In genomic region chr1:182088844-182089418, GRCm38 (mm10) we compare ENCODE assay signal across 8 mouse cellular contexts. TPM values are rescaled to one million over a fixed set of nuclear protein-coding genes. Genes with fewer than 3 reads are reported as not detected.
DNase-seq lines count a peak whose midpoint lies in the region; ATAC-seq lines count a peak whose summit lies in the region.

No protein-coding gene starts in this region.

- H3K4me1 ChIP-seq in neural tube, embryonic 11.5 days (ENCODE audit: control insufficient read depth, insufficient read depth, low read length) = peaks cover 24% of the 10 kb centered on the region
- peaks cover 45% of the 10 kb centered on the region for H3K4me1 ChIP-seq in heart, embryonic 16.5 days (ENCODE audit: control insufficient read depth, insufficient read depth, low read length)

- no peak overlapping the region for H3K4me2 ChIP-seq in neural tube, embryonic 11.5 days (ENCODE audit: low read depth)
- peak overlapping the region; percentile 3; the same call in 1 of the 2 replicates for H3K4me2 ChIP-seq in heart, embryonic 16.5 days (ENCODE audit: low read depth, low read length)

- WGBS in neural tube, embryonic 11.5 days = 51% methylated on average over 14 of the region's 14 CpGs
- 22% methylated on average over 14 of the region's 14 CpGs for WGBS in heart, embryonic 16.5 days

- no peaks in the 10 kb centered on the region for H3K27me3 ChIP-seq in neural tube, embryonic 11.5 days (ENCODE audit: control insufficient read depth, insufficient read depth, low read length)
- H3K27me3 ChIP-seq in heart, embryonic 16.5 days (ENCODE audit: control insufficient read depth, insufficient read depth, low read length) = no peaks in the 10 kb centered on the region

- H3K9me3 ChIP-seq in neural tube, embryonic 11.5 days (ENCODE audit: control insufficient read depth, low read length) = no peaks in the 10 kb centered on the region
- no peaks in the 10 kb centered on the region for H3K9me3 ChIP-seq in heart, embryonic 16.5 days (replicated peaks; ENCODE audit: control insufficient read depth, low read length)

- 0 out of 2 replicates have a peak overlapping the region, but pooled peaks have one; percentile 27 for H3K27ac ChIP-seq in neural tube, embryonic 11.5 days (ENCODE audit: low read depth, low read length)
- peak overlapping the region; percentile 88 for H3K27ac ChIP-seq in heart, embryonic 16.5 days (ENCODE audit: low read length)

- no peak overlapping the region for H3K9ac ChIP-seq in neural tube, embryonic 11.5 days (ENCODE audit: low read length)
- peak overlapping the region; percentile 52 for H3K9ac ChIP-seq in heart, embryonic 16.5 days (ENCODE audit: low read length)

- no peaks in the 10 kb centered on the region for H3K36me3 ChIP-seq in neural tube, embryonic 11.5 days (ENCODE audit: control insufficient read depth, insufficient read depth, low read length)
- H3K36me3 ChIP-seq in heart, embryonic 16.5 days (ENCODE audit: control insufficient read depth, insufficient read depth) = no peaks in the 10 kb centered on the region

- H3K4me3 ChIP-seq in neural tube, embryonic 11.5 days (ENCODE audit: low read depth, low read length) = no peak overlapping the region
- no peak overlapping the region for H3K4me3 ChIP-seq in heart, embryonic 16.5 days (ENCODE audit: low read length)

- DNase-seq in adrenal gland, adult 2 months = peak; percentile 45
- DNase-seq in adrenal gland, postnatal 25 days = no peak
- DNase-seq in neural tube, embryonic 11.5 days (ENCODE audit: low spot score) = no peak
- DNase-seq in neural tube, embryonic 10.5 days (ENCODE audit: extremely low spot score, low spot score) = no peak
- peak; percentile 57 to 73 for DNase-seq in kidney, postnatal 25 days
- DNase-seq in yolk sac, embryonic 10.5 days (ENCODE audit: low spot score) = peak; percentile 31
- no peak for DNase-seq in ovary, postnatal 36 days (ENCODE audit: low spot score)

- ATAC-seq in neural tube, embryonic 11.5 days (ENCODE audit: insufficient read depth, low FRiP score, low TSS enrichment) = no peak
- ATAC-seq in heart, embryonic 16.5 days (replicated peaks; ENCODE audit: extremely low read depth, insufficient read depth, low FRiP score) = peak; percentile 80

RNA-seq across cellular contexts. Expression of gene Srp9, which starts 35.6 kb away (rescaled TPM):
- 10 to 100 TPM; 46.4 to 64.9 TPM for total RNA-seq in adrenal gland, adult 2 months (2021)
- polyA plus RNA-seq in adrenal gland, adult 2 months (2012; rRNA removed) = 22.7 and 29.6 TPM in 2 replicates
- total RNA-seq in adrenal gland, postnatal 25 days (2021) = 50.7 and 60.9 TPM in 2 replicates
- 151 and 157 TPM in 2 replicates for polyA plus RNA-seq in neural tube, embryonic 11.5 days (2014; fragmentation: Nextera tagmentation; extraction: Ambion mirVana)
- polyA plus RNA-seq in heart, embryonic 16.5 days (2015; fragmentation: Nextera tagmentation; extraction: Ambion mirVana) = 85.9 and 111 TPM in 2 replicates

Comparison
In these comparisons a context has a peak if more than half of its experiments do, and no peak if none do; other contexts are left out.
1. DNase-seq: peak in adrenal gland, adult 2 months (single experiment), kidney, postnatal 25 days (2 of 2) and yolk sac, embryonic 10.5 days (single experiment); none in adrenal gland, postnatal 25 days (single experiment), neural tube, embryonic 11.5 days (single experiment), neural tube, embryonic 10.5 days (single experiment) and ovary, postnatal 36 days (single experiment).